In the genomic region with DNA sequence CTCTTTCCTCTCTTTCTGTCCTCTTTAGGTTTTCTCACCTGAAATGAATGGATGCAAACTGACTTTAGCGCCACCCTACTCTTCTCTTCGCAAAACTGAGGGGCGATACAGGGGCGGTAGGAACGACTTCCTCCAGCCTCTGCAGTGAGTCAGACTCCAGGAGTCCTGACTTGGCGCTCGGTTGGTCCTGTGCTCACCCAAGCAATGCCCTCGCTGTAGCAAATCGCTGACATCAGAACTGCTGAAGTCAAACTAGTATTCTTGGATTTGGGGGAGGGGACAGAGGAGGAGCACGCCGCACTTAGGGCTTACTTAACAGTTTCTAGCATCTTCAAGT, we compare ENCODE assay signal across 8 mouse cellular contexts. TPM values are rescaled to one million over a fixed set of nuclear protein-coding genes. Genes with fewer than 3 reads are reported as not detected.
DNase-seq lines count a peak whose midpoint lies in the region; ATAC-seq and TF ChIP-seq lines count a peak whose summit lies in the region.

A gene (minus strand): TSS at position 228 of the 337 bp plus-strand sequence.

- H3K27me3 ChIP-seq in heart, postnatal 0 days (ENCODE audit: control insufficient read depth, insufficient read depth, low read length): peaks cover 37% of the 10 kb centered on the region
- peaks cover 2% of the 10 kb centered on the region; the same call in 1 of the 2 replicates for H3K27me3 ChIP-seq in ES-Bruce4 (ENCODE audit: control insufficient read depth, insufficient read depth, low read length, poor library complexity, severe bottlenecking)
- H3K27me3 ChIP-seq in intestine, embryonic 15.5 days (replicated peaks): no peaks in the 10 kb centered on the region; the same call in 1 of the 2 replicates
- peaks cover 45% of the 10 kb centered on the region for H3K27me3 ChIP-seq in liver, embryonic 11.5 days (replicated peaks; ENCODE audit: control insufficient read depth, insufficient read depth, low read length)

- H3K4me1 ChIP-seq in heart, postnatal 0 days (ENCODE audit: control insufficient read depth, insufficient read depth): peaks cover 16% of the 10 kb centered on the region; the same call in 1 of the 2 replicates
- peaks cover 2% of the 10 kb centered on the region for H3K4me1 ChIP-seq in ES-Bruce4 (ENCODE audit: control insufficient read depth, insufficient read depth, low read length)
- peaks cover 25% of the 10 kb centered on the region for H3K4me1 ChIP-seq in intestine, embryonic 15.5 days (replicated peaks)
- H3K4me1 ChIP-seq in liver, embryonic 11.5 days (replicated peaks; ENCODE audit: control insufficient read depth, insufficient read depth, low read length): peaks cover 5% of the 10 kb centered on the region; the same call in 1 of the 2 replicates

- WGBS in heart, postnatal 0 days: 19% methylated on average over 11 of the region's 11 CpGs
- WGBS in intestine, embryonic 15.5 days: 22% methylated on average over 11 of the region's 11 CpGs
- WGBS in liver, embryonic 11.5 days: 8% methylated on average over 11 of the region's 11 CpGs

- H3K9me3 ChIP-seq in heart, postnatal 0 days (replicated peaks; ENCODE audit: control insufficient read depth, low read length): no peaks in the 10 kb centered on the region
- no peaks in the 10 kb centered on the region for H3K9me3 ChIP-seq in ES-Bruce4 (replicated peaks; ENCODE audit: control insufficient read depth, insufficient read depth, low read length, poor library complexity, severe bottlenecking)
- H3K9me3 ChIP-seq in intestine, embryonic 15.5 days: no peaks in the 10 kb centered on the region
- H3K9me3 ChIP-seq in liver, embryonic 11.5 days (ENCODE audit: control insufficient read depth, low read length): no peaks in the 10 kb centered on the region

- H3K4me3 ChIP-seq in heart, postnatal 0 days (ENCODE audit: low read depth, low read length): peak within 1 kb of the TSS; percentile 64
- H3K4me3 ChIP-seq in ES-Bruce4 (ENCODE audit: low read depth, low read length): peak within 1 kb of the TSS; percentile 79
- peak within 1 kb of the TSS; percentile 61 for H3K4me3 ChIP-seq in intestine, embryonic 15.5 days (replicated peaks)
- H3K4me3 ChIP-seq in liver, embryonic 11.5 days (ENCODE audit: low read depth, low read length): peak within 1 kb of the TSS; percentile 65

- no peak for TF ChIP-seq EP300 in heart, postnatal 0 days (IDR thresholded peaks at IDR 0.05; ENCODE audit: low read depth)
- TF ChIP-seq EP300 in ES-Bruce4 (IDR thresholded peaks at IDR 0.05; ENCODE audit: insufficient read depth, low read depth, low read length): no peak

- ATAC-seq in heart, postnatal 0 days (ENCODE audit: insufficient read depth, low read depth): no peak
- no peak for ATAC-seq in intestine, embryonic 15.5 days
- no peak for ATAC-seq in liver, embryonic 11.5 days (replicated peaks; ENCODE audit: low FRiP score)

- DNase-seq in heart, postnatal 0 days (ENCODE audit: low spot score): no peak
- DNase-seq in heart, adult 9 months (ENCODE audit: low spot score in 2 of 2): no peak
- DNase-seq in embryo, embryonic 11 days: peak; percentile 33
- no peak for DNase-seq in liver, embryonic 11.5 days (ENCODE audit: low spot score)
- peak; percentile 30 for DNase-seq in thymus, postnatal 4 days
- no peak for DNase-seq in gastrocnemius, adult 18-20 months (ENCODE audit: low spot score)

- H3K4me2 ChIP-seq in heart, postnatal 0 days (ENCODE audit: low read depth, low read length): peak within 1 kb of the TSS; percentile 96
- peak within 1 kb of the TSS; percentile 82 for H3K4me2 ChIP-seq in intestine, embryonic 15.5 days (replicated peaks)
- peak within 1 kb of the TSS; percentile 80 for H3K4me2 ChIP-seq in liver, embryonic 11.5 days

- H3K9ac ChIP-seq in heart, postnatal 0 days (replicated peaks; ENCODE audit: low read depth, low read length): peak within 1 kb of the TSS; percentile 47; the same call in 1 of the 2 replicates
- peak within 1 kb of the TSS; percentile 90 for H3K9ac ChIP-seq in ES-Bruce4 (ENCODE audit: low read depth, poor library complexity, severe bottlenecking)
- H3K9ac ChIP-seq in intestine, embryonic 15.5 days: peak within 1 kb of the TSS; percentile 61
- peak within 1 kb of the TSS; percentile 47 for H3K9ac ChIP-seq in liver, embryonic 11.5 days (ENCODE audit: low read depth, low read length)

- no peak within 1 kb of the TSS for H3K27ac ChIP-seq in heart, postnatal 0 days (ENCODE audit: low read depth)
- no peak within 1 kb of the TSS for H3K27ac ChIP-seq in ES-Bruce4 (ENCODE audit: insufficient read depth, low read length)
- H3K27ac ChIP-seq in intestine, embryonic 15.5 days: no peak within 1 kb of the TSS
- no peak within 1 kb of the TSS for H3K27ac ChIP-seq in liver, embryonic 11.5 days (ENCODE audit: low read depth, low read length)

- TF ChIP-seq POLR2A in ES-Bruce4 (IDR thresholded peaks at IDR 0.05; ENCODE audit: insufficient read depth, low read length): no peak

- H3K36me3 ChIP-seq in heart, postnatal 0 days (replicated peaks; ENCODE audit: control insufficient read depth, insufficient read depth, low read length): no peaks in the 10 kb centered on the region
- no peaks in the 10 kb centered on the region for H3K36me3 ChIP-seq in ES-Bruce4 (ENCODE audit: control insufficient read depth, insufficient read depth, low read length, poor library complexity, severe bottlenecking)
- no peaks in the 10 kb centered on the region for H3K36me3 ChIP-seq in intestine, embryonic 15.5 days
- no peaks in the 10 kb centered on the region for H3K36me3 ChIP-seq in liver, embryonic 11.5 days (ENCODE audit: control insufficient read depth, insufficient read depth, low read length)

- no peak for TF ChIP-seq CTCF in heart, postnatal 0 days (IDR thresholded peaks at IDR 0.05; ENCODE audit: low read depth)
- no peak for TF ChIP-seq CTCF in ES-Bruce4 (IDR thresholded peaks at IDR 0.05; ENCODE audit: low read depth, low read length)

RNA-seq across cellular contexts. Expression of the gene that starts here (rescaled TPM):
- 1.3 and 8.2 TPM in 2 replicates for total RNA-seq in heart, postnatal 0 days (2014; rRNA removed; ENCODE audit: low replicate concordance)
- 1.4 and 2.4 TPM in 2 replicates for polyA plus RNA-seq in heart, postnatal 0 days (2015; fragmentation: Nextera tagmentation; extraction: Ambion mirVana)
- polyA plus RNA-seq in ES-Bruce4 (2011; ENCODE audit: insufficient read depth, insufficient read length, low read depth, missing spikeins): 26.0 and 32.4 TPM in 2 replicates
- 15.7 and 16.9 TPM in 2 replicates for polyA plus RNA-seq in intestine, embryonic 15.5 days (2015; fragmentation: Nextera tagmentation; extraction: Ambion mirVana)
- 1.7 and 2.2 TPM in 2 replicates for polyA plus RNA-seq in liver, embryonic 11.5 days (2014; fragmentation: Nextera tagmentation; extraction: Ambion mirVana)
- 1 to 10 TPM; 6.0 to 7.7 TPM for total RNA-seq in gastrocnemius, adult 18-20 months (2021)

Comparison
In these comparisons a context has a peak if more than half of its experiments do, and no peak if none do; other contexts are left out.
1. DNase-seq: peak in embryo, embryonic 11 days (single experiment) and thymus, postnatal 4 days (single experiment); none in heart, postnatal 0 days (single experiment), heart, adult 9 months (0 of 2), liver, embryonic 11.5 days (single experiment) and gastrocnemius, adult 18-20 months (single experiment).
2. Peak in every context shown above with its lines, with median percentiles within 50 percentile points of each other: H3K4me2 ChIP-seq, H3K4me3 ChIP-seq and H3K9ac ChIP-seq.